8 mouse cellular contexts compared by ENCODE assay signal in genomic region chr17:33629487-33630125, GRCm38 (mm10). TPM values are rescaled to one million over a fixed set of nuclear protein-coding genes. Genes with fewer than 3 reads are reported as not detected.
DNase-seq lines count a peak whose midpoint lies in the region; ATAC-seq and TF ChIP-seq lines count a peak whose summit lies in the region.

No protein-coding gene starts in this region.

- peaks cover 7% of the 10 kb centered on the region for H3K79me2 ChIP-seq in myocyte (ENCODE audit: control insufficient read depth, insufficient read depth)

- DNase-seq in gastrocnemius, adult 2 months = no peak
- no peak for DNase-seq in gastrocnemius, postnatal 10 days
- no peak for DNase-seq in testis, postnatal 14 days (ENCODE audit: low spot score)
- DNase-seq in hindbrain, postnatal 0 days (ENCODE audit: low spot score) = no peak
- no peak for DNase-seq in embryo, embryonic 10.5 days (ENCODE audit: low spot score)
- DNase-seq in layer of hippocampus, postnatal 14 days (ENCODE audit: low spot score in 2 of 2) = no peak

- no peak for TF ChIP-seq POLR2A in testis, adult 2 months (IDR thresholded peaks at IDR 0.05; ENCODE audit: control insufficient read depth, low read depth, low read length)
- no peak for TF ChIP-seq POLR2A in myocyte (IDR thresholded peaks at IDR 0.05; ENCODE audit: insufficient read length, low read depth)

- peak overlapping the region; percentile 99 for H3K27ac ChIP-seq in gastrocnemius, adult 2 months
- no peak overlapping the region; the same call in 1 of the 2 replicates for H3K27ac ChIP-seq in testis, adult 2 months (ENCODE audit: control insufficient read depth, insufficient read depth, low read depth, low read length)
- peak overlapping the region; percentile 98 for H3K27ac ChIP-seq in hindbrain, postnatal 0 days

- ATAC-seq in hindbrain, postnatal 0 days = no peak

- peak overlapping the region; percentile 84 for H3K9ac ChIP-seq in hindbrain, postnatal 0 days (replicated peaks; ENCODE audit: low read length)

- peak overlapping the region; percentile 88 for H3K4me2 ChIP-seq in hindbrain, postnatal 0 days (ENCODE audit: low read depth, low read length)
- peak overlapping the region; percentile 82 for H3K4me2 ChIP-seq in myocyte (ENCODE audit: low read depth)

- no peaks in the 10 kb centered on the region for H3K36me3 ChIP-seq in testis, adult 2 months (ENCODE audit: control insufficient read depth, insufficient read depth, low read length)
- H3K36me3 ChIP-seq in hindbrain, postnatal 0 days (ENCODE audit: insufficient read depth, low read length) = no peaks in the 10 kb centered on the region
- H3K36me3 ChIP-seq in myocyte (ENCODE audit: control insufficient read depth, insufficient read depth) = no peaks in the 10 kb centered on the region

- TF ChIP-seq CTCF in gastrocnemius, adult 2 months (IDR thresholded peaks at IDR 0.05) = no peak
- TF ChIP-seq CTCF in testis, adult 2 months (IDR thresholded peaks at IDR 0.05; ENCODE audit: control insufficient read depth, insufficient read depth, insufficient replicate concordance, low read depth, low read length) = no peak
- no peak for TF ChIP-seq CTCF in hindbrain, postnatal 0 days (IDR thresholded peaks at IDR 0.05; ENCODE audit: low read depth)

- peak overlapping the region; percentile 78 for H3K4me3 ChIP-seq in gastrocnemius, adult 2 months
- peak overlapping the region; percentile 99 for H3K4me3 ChIP-seq in testis, adult 2 months (ENCODE audit: control insufficient read depth, low read depth, low read length)
- H3K4me3 ChIP-seq in hindbrain, postnatal 0 days (ENCODE audit: low read length) = peak overlapping the region; percentile 59
- peak overlapping the region; percentile 29 for H3K4me3 ChIP-seq in myocyte

- whole genome bisulfite sequencing in hindbrain, postnatal 0 days = 77% methylated on average over 12 of the region's 12 CpGs

- no peaks in the 10 kb centered on the region for H3K9me3 ChIP-seq in hindbrain, postnatal 0 days (ENCODE audit: low read length)

- H3ac ChIP-seq in myocyte (ENCODE audit: control insufficient read depth, insufficient read length) = peak overlapping the region; percentile 89

- intact Hi-C loops in gastrocnemius, adult 2 months (cut with DNase I) = no loop called here

- H3K4me1 ChIP-seq in testis, adult 2 months (ENCODE audit: control insufficient read depth, insufficient read depth, low read length) = peaks cover 14% of the 10 kb centered on the region
- peaks cover 19% of the 10 kb centered on the region; the same call in 1 of the 2 replicates for H3K4me1 ChIP-seq in hindbrain, postnatal 0 days (ENCODE audit: insufficient read depth, low read length)

- no peaks in the 10 kb centered on the region for H3K27me3 ChIP-seq in testis, adult 2 months (ENCODE audit: control insufficient read depth, insufficient read depth, low read length)
- H3K27me3 ChIP-seq in hindbrain, postnatal 0 days (ENCODE audit: insufficient read depth, low read length) = no peaks in the 10 kb centered on the region
- H3K27me3 ChIP-seq in myocyte (ENCODE audit: control insufficient read depth, insufficient read depth, insufficient read length) = no peaks in the 10 kb centered on the region

TF ChIP-seq in myocyte, 11 proteins besides CTCF, POLR2A, EP300 and RAD21:
- no peak for TF ChIP-seq CEBPB (IDR thresholded peaks at IDR 0.05; ENCODE audit: insufficient read depth, poor library complexity, severe bottlenecking)
- no peak for TF ChIP-seq MYOD1 (IDR thresholded peaks at IDR 0.05; ENCODE audit: control insufficient read depth in 1 of 3, insufficient read length in 2 of 3, low read depth in 2 of 3)
- no peak for TF ChIP-seq TCF3 (IDR thresholded peaks at IDR 0.05; ENCODE audit: insufficient read length, low read depth)
- TF ChIP-seq SRF (IDR thresholded peaks at IDR 0.05; ENCODE audit: control insufficient read depth, insufficient read length, low read depth) = no peak
- TF ChIP-seq USF1 (IDR thresholded peaks at IDR 0.05; ENCODE audit: low read depth) = no peak
- TF ChIP-seq REST (IDR thresholded peaks at IDR 0.05; ENCODE audit: insufficient read depth, insufficient read length) = no peak
- no peak for TF ChIP-seq MYOG (IDR thresholded peaks at IDR 0.05; ENCODE audit: control insufficient read depth in 1 of 3, insufficient read depth in 1 of 3, insufficient read length in 2 of 3, low read depth in 2 of 3)
- TF ChIP-seq E2F4 (IDR thresholded peaks at IDR 0.05; ENCODE audit: insufficient read depth) = no peak
- TF ChIP-seq MAX (IDR thresholded peaks at IDR 0.05; ENCODE audit: low read depth) = no peak

RNA-seq across cellular contexts. Expression of gene Zfp414, which starts 0.7 kb away (rescaled TPM):
- 1 to 10 TPM; 5.4 to 8.2 TPM for total RNA-seq in gastrocnemius, adult 2 months (2021)
- 10 to 100 TPM; 18.1 to 21.5 TPM for total RNA-seq in gastrocnemius, postnatal 10 days (2021)
- polyA plus RNA-seq in testis, adult 2 months (2012; rRNA removed) = 33.0 and 33.9 TPM in 2 replicates
- 49.0 and 65.1 TPM in 2 replicates for total RNA-seq in hindbrain, postnatal 0 days (2014; rRNA removed)
- polyA plus RNA-seq in hindbrain, postnatal 0 days (2015; fragmentation: Nextera tagmentation; extraction: Ambion mirVana) = 70.9 and 73.8 TPM in 2 replicates
- 21.9 TPM for polyA plus RNA-seq in myocyte (2012; fragmentation: generic; extraction: Trizol)
- 10 to 100 TPM; 40.6 to 45.0 TPM for total RNA-seq in layer of hippocampus, postnatal 14 days (2021)

RNA-seq across cellular contexts. Expression of gene Pram1, which starts 8.2 kb away (rescaled TPM):
- under 1 TPM in 1 of 2 experiments, not detected in 1; 0.17 TPM for total RNA-seq in gastrocnemius, adult 2 months (2021)
- under 1 TPM; 0.40 to 0.54 TPM for total RNA-seq in gastrocnemius, postnatal 10 days (2021)
- 0.25 and 0.33 TPM in 2 replicates for polyA plus RNA-seq in testis, adult 2 months (2012; rRNA removed)
- total RNA-seq in hindbrain, postnatal 0 days (2014; rRNA removed) = not detected in 2 replicates
- polyA plus RNA-seq in hindbrain, postnatal 0 days (2015; fragmentation: Nextera tagmentation; extraction: Ambion mirVana) = 0.30 TPM in 2 replicates
- 0.41 TPM for polyA plus RNA-seq in myocyte (2012; fragmentation: generic; extraction: Trizol)
- total RNA-seq in layer of hippocampus, postnatal 14 days (2021) = under 1 TPM in 1 of 2 experiments, not detected in 1; 0.60 TPM

RNA-seq across cellular contexts. Expression of gene Hnrnpm, which starts 57.1 kb away (rescaled TPM):
- total RNA-seq in gastrocnemius, adult 2 months (2021) = 10 to 100 TPM; 79.1 to 95.6 TPM
- 100 to 1,000 TPM in 1 of 2 experiments, 10 to 100 TPM in 1; 85.1 to 108 TPM for total RNA-seq in gastrocnemius, postnatal 10 days (2021)
- polyA plus RNA-seq in testis, adult 2 months (2012; rRNA removed) = 75.6 and 92.2 TPM in 2 replicates
- total RNA-seq in hindbrain, postnatal 0 days (2014; rRNA removed) = 49.2 and 55.7 TPM in 2 replicates
- 124 and 133 TPM in 2 replicates for polyA plus RNA-seq in hindbrain, postnatal 0 days (2015; fragmentation: Nextera tagmentation; extraction: Ambion mirVana)
- polyA plus RNA-seq in myocyte (2012; fragmentation: generic; extraction: Trizol) = 68.2 TPM
- total RNA-seq in layer of hippocampus, postnatal 14 days (2021) = 100 to 1,000 TPM; 128 to 134 TPM

Comparison
In these comparisons a context has a peak if more than half of its experiments do, and no peak if none do; other contexts are left out.
1. H3K4me3 ChIP-seq: peak in every context shown above with its lines; median percentile 99 in testis, adult 2 months; 78 in gastrocnemius, adult 2 months; 59 in hindbrain, postnatal 0 days; 29 in myocyte.